Mouse (Mus musculus) intestine, embryonic 14.5 days (tissue): ENCODE measurements around the gene Fam71b. TPM values are rescaled to one million over a fixed set of nuclear protein-coding genes. Genes with fewer than 3 reads are reported as not detected.

Experiments used
- ATAC-seq: fragments of 200-750 bp; cut with Nextera tagmentation; replicated peaks from 2 replicates; pipeline ENCODE4 v1.8.0; 2017; ENCODE audit warnings: low read depth, moderate number of reproducible peaks, moderate TSS enrichment, moderate library complexity; ENCODE audit not compliant: low FRiP score, low TSS enrichment
- DNase-seq: peaks from one replicate; pipeline ENCODE4 v3.0.0-alpha.2; 2018; ENCODE audit warnings: low spot score
- H3K27ac ChIP-seq: fragments of 300-500 bp; sonication (generic); 2 replicates; pipeline ENCODE4 v1.5.1; 2014; ENCODE audit warnings: low read depth, mild to moderate bottlenecking, control low read depth
- H3K27me3 ChIP-seq: fragments of 300-500 bp; sonication (generic); replicated peaks from 2 replicates; pipeline ENCODE4 v1.6.1; 2014; ENCODE audit warnings: low read length, control low read depth; ENCODE audit not compliant: control insufficient read depth, insufficient read depth
- H3K36me3 ChIP-seq: fragments of 300-500 bp; sonication (generic); 2 replicates; pipeline ENCODE4 v1.6.1; 2014; ENCODE audit warnings: low read length, control low read depth; ENCODE audit not compliant: control insufficient read depth, insufficient read depth
- H3K4me1 ChIP-seq: fragments of 300-500 bp; sonication (generic); replicated peaks from 2 replicates; pipeline ENCODE4 v1.6.1; 2014; ENCODE audit warnings: low read length, control low read depth, mixed read lengths; ENCODE audit not compliant: control insufficient read depth, insufficient read depth
- H3K4me2 ChIP-seq: fragments of 300-500 bp; sonication (generic); 2 replicates; pipeline ENCODE4 v1.6.1; 2014; ENCODE audit warnings: low read length
- H3K4me3 ChIP-seq: fragments of 300-500 bp; sonication (generic); 2 replicates; pipeline ENCODE4 v1.5.1; 2014; ENCODE audit warnings: low read depth, low read length, control low read depth, mixed read lengths
- H3K9ac ChIP-seq: fragments of 300-500 bp; sonication (generic); 2 replicates; pipeline ENCODE4 v1.6.1; 2014; ENCODE audit warnings: mild to moderate bottlenecking, low read length
- H3K9me3 ChIP-seq: fragments of 300-500 bp; sonication (generic); 2 replicates; pipeline ENCODE4 v1.6.1; 2016; ENCODE audit warnings: low read length, control low read depth; ENCODE audit not compliant: control insufficient read depth
- WGBS: fragments of 180-500 bp; shearing (Covaris S2); extraction: QIAGEN DNeasy Blood & Tissue Kit; methylation state at CpG from one replicate; pipeline ENCODE4 v1.1.7; 2014; 5-methylcytosine and 5-hydroxymethylcytosine counted together
- polyA plus RNA-seq: library from polyadenylated mRNA; unstranded; fragments of >200 nt; fragmentation: Nextera tagmentation; extraction: Ambion mirVana; gene quantifications from 2 replicates; pipeline ENCODE4 v1.2.1, GENCODE M21; 2014

Gene Fam71b
- polyA plus RNA-seq, 1 experiment from 2014 or later, result not detected

DNA sequence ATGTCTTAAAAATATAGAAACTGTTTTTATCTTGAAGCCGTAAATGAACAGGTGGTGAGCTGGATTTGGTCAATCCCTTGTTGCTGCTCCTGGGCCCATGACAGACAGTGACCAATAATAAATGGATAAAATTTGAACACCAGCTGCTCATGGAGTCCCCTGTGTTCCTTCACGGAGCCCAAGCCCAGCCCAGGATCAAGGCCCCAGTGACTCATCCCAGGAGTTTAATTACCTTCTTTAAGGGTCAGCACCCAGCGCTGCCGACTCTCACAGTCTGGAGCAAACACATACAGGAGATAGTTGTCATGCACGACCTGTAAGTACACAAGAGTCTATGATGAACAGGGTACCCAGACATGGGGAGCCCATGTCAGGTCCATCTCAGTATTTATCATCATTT is 30.6 kb upstream of the Fam71b start:
- Histone ChIP-seq H3K27me3 (no peaks in the 10 kb centered on the region), H3K36me3 (no peaks in the 10 kb centered on the region), H3K4me2 (no peak overlapping the region), H3K27ac (no peak overlapping the region), H3K4me1 (0 out of 2 replicates have a peak, but pooled peaks cover 2% of the 10 kb centered on the region), H3K9me3 (no peaks in the 10 kb centered on the region), H3K4me3 (no peak overlapping the region), H3K9ac (no peak overlapping the region)
- whole genome bisulfite sequencing, result 34% methylated on average over 5 of the region's 5 CpGs
- ATAC-seq (no peak), DNase-seq (no peak)

- Histone ChIP-seq H3K27ac (no peak overlapping the region), H3K9me3 (no peaks in the 10 kb centered on the region)
- 54% methylated on average over 3 of the region's 3 CpGs for WGBS
Measured at GRCm38 (mm10) chr11:46366357-46366756, 30.0 kb upstream of the Fam71b start.

GRCm38 (mm10) chr11:46370457-46370856 is 25.9 kb upstream of the Fam71b start:
- no peak for DNase-seq

More at GRCm38 (mm10) chr11:46366357-46366756, 30.0 kb upstream of the Fam71b start:
- Histone ChIP-seq H3K9ac (no peak overlapping the region), H3K4me3 (no peak overlapping the region), H3K36me3 (no peaks in the 10 kb centered on the region), H3K4me2 (no peak overlapping the region), H3K4me1 (0 out of 2 replicates have a peak, but pooled peaks cover 2% of the 10 kb centered on the region), H3K27me3 (no peaks in the 10 kb centered on the region)
- no peak for DNase-seq
- no peak for ATAC-seq

GRCm38 (mm10) chr11:46371250-46371649 is 25.1 kb upstream of the Fam71b start:
- DNase-seq (no peak), ATAC-seq (no peak)
- Histone ChIP-seq H3K27ac (no peak overlapping the region), H3K4me3 (no peak overlapping the region), H3K27me3 (no peaks in the 10 kb centered on the region), H3K36me3 (no peaks in the 10 kb centered on the region), H3K4me2 (no peak overlapping the region), H3K9ac (no peak overlapping the region), H3K4me1 (no peaks in the 10 kb centered on the region), H3K9me3 (no peaks in the 10 kb centered on the region)
- WGBS, result 88% methylated on average over 8 of the region's 8 CpGs

More at GRCm38 (mm10) chr11:46370457-46370856, 25.9 kb upstream of the Fam71b start:
- Histone ChIP-seq H3K36me3 (no peaks in the 10 kb centered on the region), H3K27ac (no peak overlapping the region), H3K9me3 (no peaks in the 10 kb centered on the region), H3K9ac (no peak overlapping the region), H3K4me3 (no peak overlapping the region), H3K27me3 (no peaks in the 10 kb centered on the region), H3K4me2 (no peak overlapping the region), H3K4me1 (no peaks in the 10 kb centered on the region)
- ATAC-seq, result no peak
- WGBS, result 90% methylated on average over 4 of the region's 4 CpGs

- no peaks in the 10 kb centered on the region for H3K4me1 ChIP-seq
- no peak overlapping the region for H3K27ac ChIP-seq
- H3K27me3 ChIP-seq, result no peaks in the 10 kb centered on the region
- no peak overlapping the region for H3K4me3 ChIP-seq
- H3K9ac ChIP-seq, result no peak overlapping the region
- WGBS, result 74% methylated on average over 8 of the region's 8 CpGs
- H3K9me3 ChIP-seq, result no peaks in the 10 kb centered on the region
- no peak overlapping the region for H3K4me2 ChIP-seq
- H3K36me3 ChIP-seq, result no peaks in the 10 kb centered on the region
- no peak for DNase-seq
- ATAC-seq, result no peak
Measured at GRCm38 (mm10) chr11:46372331-46372953, 23.9 kb upstream of the Fam71b start.

- H3K4me2 ChIP-seq, result no peak overlapping the region
- H3K36me3 ChIP-seq, result no peaks in the 10 kb centered on the region
- H3K4me3 ChIP-seq, result no peak overlapping the region
- ATAC-seq (no peak), DNase-seq (no peak)
- no peaks in the 10 kb centered on the region for H3K27me3 ChIP-seq
- 82% methylated on average over 13 of the region's 13 CpGs for WGBS
- H3K9me3 ChIP-seq, result no peaks in the 10 kb centered on the region
- no peak overlapping the region for H3K9ac ChIP-seq
- no peak overlapping the region for H3K27ac ChIP-seq
- no peaks in the 10 kb centered on the region for H3K4me1 ChIP-seq
Measured at GRCm38 (mm10) chr11:46373071-46374030, 23.0 kb upstream of the Fam71b start.

DNA sequence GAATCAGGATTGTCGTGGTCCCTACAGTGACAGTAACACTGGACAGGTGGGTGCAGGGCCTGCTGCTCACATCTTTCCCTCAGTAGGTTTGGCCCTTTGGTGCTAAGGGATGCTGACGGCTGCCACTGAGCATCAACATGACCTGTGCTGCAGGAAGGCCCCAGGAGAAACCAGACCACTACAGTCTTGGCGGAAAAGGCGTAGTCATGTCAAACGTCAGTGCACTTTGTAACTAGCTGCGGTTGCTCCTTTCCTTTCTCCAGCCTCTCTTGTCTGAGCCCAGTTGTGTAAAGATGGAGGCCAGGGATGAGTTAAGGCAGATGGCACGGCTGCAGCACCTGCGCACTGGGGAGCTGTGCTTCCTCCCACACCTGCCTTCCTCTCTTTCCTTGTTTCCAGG is 21.3 kb upstream of the Fam71b start:
- Histone ChIP-seq H3K9ac (no peak overlapping the region), H3K4me3 (no peak overlapping the region), H3K4me1 (no peaks in the 10 kb centered on the region), H3K36me3 (no peaks in the 10 kb centered on the region), H3K27me3 (no peaks in the 10 kb centered on the region), H3K27ac (no peak overlapping the region), H3K4me2 (no peak overlapping the region), H3K9me3 (no peaks in the 10 kb centered on the region)
- DNase-seq (no peak), ATAC-seq (no peak)
- WGBS, result 84% methylated on average over 8 of the region's 8 CpGs

DNA sequence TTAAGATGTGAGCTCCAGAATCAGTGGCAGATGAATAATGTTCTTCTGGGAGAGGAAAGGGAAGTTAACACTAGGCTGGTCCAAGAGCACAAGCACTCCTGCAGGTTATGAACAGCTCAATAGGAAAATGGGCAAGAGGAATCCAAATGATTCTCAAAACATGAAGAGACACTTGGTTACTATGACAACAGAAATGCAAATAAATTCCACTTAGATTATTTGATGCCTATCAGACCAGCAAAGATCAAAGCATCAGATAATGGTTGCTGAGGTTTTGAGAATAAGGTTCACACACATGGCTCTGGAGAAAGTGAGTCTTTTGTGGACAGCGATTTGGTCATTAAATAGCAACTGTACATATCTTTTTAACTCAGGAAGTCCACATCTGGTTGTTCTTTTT is 19.0 kb upstream of the Fam71b start:
- no peak for DNase-seq
- WGBS, result 94% methylated on average over 1 of the region's 1 CpGs
- no peaks in the 10 kb centered on the region for H3K27me3 ChIP-seq
- ATAC-seq, result no peak
- no peaks in the 10 kb centered on the region for H3K9me3 ChIP-seq
- no peaks in the 10 kb centered on the region for H3K4me1 ChIP-seq
- no peak overlapping the region for H3K9ac ChIP-seq
- H3K27ac ChIP-seq, result no peak overlapping the region
- H3K36me3 ChIP-seq, result no peaks in the 10 kb centered on the region
- H3K4me3 ChIP-seq, result no peak overlapping the region
- H3K4me2 ChIP-seq, result no peak overlapping the region
